Mouse (Mus musculus) kidney, adult 2 months (tissue): ENCODE results near the gene Rufy4.

Experiments used
- CTCF ChIP-seq: fragments of 200-500 bp; conservative IDR thresholded peaks from 2 replicates; pipeline ENCODE4 v1.5.1; 2011; ENCODE audit warnings: low read depth, mild to moderate bottlenecking, control low read depth, low read length, moderate library complexity, mixed read lengths; ENCODE audit not compliant: insufficient read depth, insufficient read length
- POLR2A ChIP-seq: fragments of 200-500 bp; IDR thresholded peaks from one replicate; pipeline ENCODE4 v1.6.1; 2011; ENCODE audit warnings: low read depth, low read length, control low read depth

DNA sequence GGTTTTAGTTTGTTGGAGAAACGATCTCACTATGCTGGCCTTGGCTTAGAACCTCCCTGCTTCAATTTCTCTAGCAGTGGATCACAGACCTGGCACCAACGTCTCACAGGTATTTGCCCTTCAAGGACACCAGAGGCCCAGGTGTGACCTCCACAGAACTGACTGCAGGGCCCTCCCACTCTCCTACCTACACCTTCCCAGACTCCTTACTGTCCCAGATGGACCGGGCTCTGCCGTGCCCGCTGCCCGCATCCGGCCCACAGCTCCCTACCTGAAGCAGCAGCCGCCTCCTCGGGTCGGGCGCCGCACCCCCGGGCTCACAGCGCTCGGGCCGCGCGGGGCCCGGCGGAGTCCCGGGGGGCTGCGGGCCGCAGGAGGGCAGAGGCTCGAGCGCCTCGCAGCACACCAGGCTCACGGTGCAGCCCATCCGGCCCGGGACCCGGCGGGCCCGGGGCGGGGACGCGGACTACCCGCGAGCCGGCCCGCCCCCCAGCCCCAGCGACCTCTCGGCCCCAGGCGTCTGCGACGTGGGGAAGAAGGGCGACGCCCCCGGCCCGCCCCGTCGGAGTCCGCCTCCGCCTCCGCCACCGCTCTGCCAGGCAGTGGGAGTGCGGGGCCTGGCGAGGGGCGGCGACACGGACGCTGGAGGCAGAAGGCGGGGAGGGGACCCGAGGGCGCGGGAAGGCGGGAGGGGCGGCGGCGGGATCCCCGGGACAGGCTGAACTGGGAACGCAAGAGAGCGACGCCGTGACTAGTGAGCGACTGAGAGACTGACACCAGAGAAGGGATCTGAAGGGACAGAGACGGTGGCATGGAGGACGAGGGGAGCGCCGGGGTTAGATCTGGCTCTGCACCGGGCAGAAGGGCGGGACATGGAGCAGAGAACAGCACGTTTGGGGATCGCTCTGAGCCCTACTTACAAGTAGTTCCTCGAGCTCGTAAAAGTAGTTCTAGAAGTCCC lies 1.0 kb upstream of the Rufy4 start, which contains the start of gene Tns1:
- TF ChIP-seq POLR2A (no peak), CTCF (no peak)
